Mouse (Mus musculus): ENCODE data around the gene Kdm4d.

DNA sequence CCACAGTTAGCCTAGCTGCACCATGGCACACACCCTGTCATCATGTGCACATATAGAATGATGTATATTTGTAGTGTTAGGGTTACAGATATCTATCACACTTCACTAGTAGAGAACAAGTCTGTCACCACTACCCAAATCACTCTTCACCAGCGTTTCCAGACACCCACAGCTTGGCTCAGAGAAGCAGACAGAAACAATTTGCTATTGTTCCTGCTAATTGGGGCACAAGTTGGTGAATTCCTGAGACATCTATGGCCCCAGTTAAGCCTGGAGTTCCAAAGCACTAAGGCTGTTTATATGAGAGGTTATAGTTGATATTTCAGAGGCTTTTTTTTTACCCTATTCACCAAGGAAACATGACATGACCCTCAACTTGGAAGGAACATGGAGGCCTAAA lies 17.0 kb upstream of the Kdm4d start:
- no peak for TF ChIP-seq POLR2A (IDR thresholded peaks at IDR 0.05; ENCODE audit: insufficient read depth, low read depth, low read length)
- no peak for TF ChIP-seq CTCF (IDR thresholded peaks at IDR 0.05; ENCODE audit: insufficient read depth, low read depth, low read length)
